Mouse (Mus musculus) embryonic facial prominence, embryonic 11.5 days (tissue): ENCODE measurements around the gene Vmn2r10. TPM values are rescaled to one million over a fixed set of nuclear protein-coding genes. Genes with fewer than 3 reads are reported as not detected.
"Not testable (repeated sequence)": the region's sequence is repeated elsewhere in the genome, so short reads cannot be mapped to it uniquely, and the experiment has no call there.

ENCODE experiments used
- ATAC-seq: fragments of 200-750 bp; cut with Nextera tagmentation; replicated peaks from 2 replicates; pipeline ENCODE4 v1.8.0; 2017; ENCODE audit warnings: low read depth; ENCODE audit not compliant: insufficient number of reproducible peaks, low FRiP score, low TSS enrichment
- DNase-seq: peaks from one replicate; pipeline ENCODE4 v3.0.0-alpha.2; 2015; ENCODE audit warnings: low spot score
- H3K27ac ChIP-seq: fragments of 300-500 bp; sonication (generic); replicated peaks from 2 replicates; pipeline ENCODE4 v1.5.1; 2014; ENCODE audit warnings: mild to moderate bottlenecking, low read depth, low read length, control low read depth
- H3K27me3 ChIP-seq: fragments of 300-500 bp; sonication (generic); 2 replicates; pipeline ENCODE4 v1.6.1; 2014; ENCODE audit warnings: mild to moderate bottlenecking, low read length, moderate library complexity, mixed read lengths; ENCODE audit not compliant: control insufficient read depth, insufficient read depth
- H3K36me3 ChIP-seq: fragments of 300-500 bp; sonication (generic); replicated peaks from 2 replicates; pipeline ENCODE4 v1.6.1; 2014; ENCODE audit warnings: low read depth, mild to moderate bottlenecking, low read length, moderate library complexity, mixed read lengths; ENCODE audit not compliant: control insufficient read depth, insufficient read depth
- H3K4me1 ChIP-seq: fragments of 300-500 bp; sonication (generic); 2 replicates; pipeline ENCODE4 v1.6.1; 2014; ENCODE audit warnings: low read length, mixed read lengths; ENCODE audit not compliant: control insufficient read depth, insufficient read depth
- H3K4me2 ChIP-seq: fragments of 300-500 bp; sonication (generic); 2 replicates; pipeline ENCODE4 v1.6.1; 2014; ENCODE audit warnings: low read depth, mild to moderate bottlenecking, control low read depth, low read length, moderate library complexity
- H3K4me3 ChIP-seq: fragments of 300-500 bp; sonication (generic); 2 replicates; pipeline ENCODE4 v1.5.1; 2014; ENCODE audit warnings: low read depth, low read length, control low read depth
- H3K9ac ChIP-seq: fragments of 300-500 bp; sonication (generic); replicated peaks from 2 replicates; pipeline ENCODE4 v1.6.1; 2014; ENCODE audit warnings: mild to moderate bottlenecking, control low read depth, low read length
- H3K9me3 ChIP-seq: fragments of 300-500 bp; sonication (generic); replicated peaks from 2 replicates; pipeline ENCODE4 v1.6.1; 2016; ENCODE audit warnings: mild to moderate bottlenecking, low read length, inconsistent platforms, mixed read lengths; ENCODE audit not compliant: control insufficient read depth
- WGBS: fragments of 180-500 bp; shearing (Covaris S2); extraction: QIAGEN DNeasy Blood & Tissue Kit; methylation state at CpG from one replicate; pipeline ENCODE4 v1.1.7; 2014; 5-methylcytosine and 5-hydroxymethylcytosine counted together
- polyA plus RNA-seq: library from polyadenylated mRNA; unstranded; fragments of >200 nt; fragmentation: Nextera tagmentation; extraction: Ambion mirVana; gene quantifications from 2 replicates; pipeline ENCODE4 v1.2.1, GENCODE M21; 2014

The Vmn2r10 gene
- polyA plus RNA-seq: not detected in 2 replicates

GRCm38 (mm10) chr5:109006427-109006826, at the start of gene Vmn2r10:
Gene Vmn2r10, minus strand, starts transcription at chr5:109006527.
- not testable (repeated sequence) for H3K4me3 ChIP-seq, ATAC-seq, H3K9me3 ChIP-seq, H3K27me3 ChIP-seq, H3K4me2 ChIP-seq, DNase-seq, H3K4me1 ChIP-seq, H3K9ac ChIP-seq, H3K27ac ChIP-seq, H3K36me3 ChIP-seq

DNA sequence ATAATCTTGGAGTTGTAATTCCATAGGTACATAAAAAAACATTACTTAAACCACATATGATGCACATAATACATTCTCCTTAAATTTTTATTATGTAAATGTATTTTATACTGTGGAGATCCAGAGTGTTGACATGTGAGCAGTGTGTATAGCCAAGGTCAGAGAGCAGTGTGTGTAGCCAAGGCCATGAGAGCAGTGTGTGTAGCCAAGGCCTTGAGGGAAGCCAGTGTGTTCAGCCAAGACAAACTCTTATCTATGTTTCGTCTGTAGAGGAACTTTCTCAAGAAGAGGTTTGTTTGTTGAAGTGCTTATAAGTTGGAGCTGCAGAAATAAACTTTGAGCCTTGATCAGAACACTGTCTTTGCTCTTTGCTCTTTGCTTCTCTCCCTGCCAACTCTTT, 49.0 kb upstream of the Vmn2r10 start:
- Histone ChIP-seq H3K9me3 (no peaks in the 10 kb centered on the region), H3K4me1 (no peaks in the 10 kb centered on the region), H3K36me3 (no peaks in the 10 kb centered on the region), H3K9ac (no peak overlapping the region), H3K27ac (no peak overlapping the region), H3K4me3 (no peak overlapping the region), H3K4me2 (no peak overlapping the region), H3K27me3 (no peaks in the 10 kb centered on the region)
- ATAC-seq (no peak), DNase-seq (no peak)
- 74% methylated on average over 1 of the region's 1 CpGs for WGBS

DNA sequence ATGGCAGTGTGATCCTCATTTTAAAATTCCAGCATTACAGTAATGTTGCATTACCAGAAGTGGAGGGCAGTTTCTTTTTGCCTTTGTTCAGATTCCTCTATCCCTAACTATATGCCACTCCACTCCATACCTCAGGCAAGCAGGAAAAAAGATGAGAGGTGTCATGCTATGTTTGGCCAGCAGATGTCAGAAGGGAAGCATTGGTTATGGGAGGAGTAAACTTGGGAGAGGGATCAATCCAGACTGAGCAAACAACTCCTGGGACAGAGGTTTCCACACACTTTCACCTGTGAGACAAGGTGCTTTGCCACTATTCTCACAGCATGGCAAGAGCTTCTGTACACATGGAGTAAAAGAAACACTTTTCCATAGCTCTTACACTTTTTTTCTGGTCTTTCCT, 26.3 kb upstream of the Vmn2r10 start:
- H3K36me3 ChIP-seq: no peaks in the 10 kb centered on the region
- H3K4me1 ChIP-seq: no peaks in the 10 kb centered on the region
- H3K27ac ChIP-seq: no peak overlapping the region
- no peaks in the 10 kb centered on the region for H3K27me3 ChIP-seq
- ATAC-seq: no peak
- no peak for DNase-seq
- H3K4me3 ChIP-seq: no peak overlapping the region
- no peaks in the 10 kb centered on the region for H3K9me3 ChIP-seq
- no peak overlapping the region for H3K4me2 ChIP-seq
- no peak overlapping the region for H3K9ac ChIP-seq

GRCm38 (mm10) chr5:108988924-108989323, 17.4 kb downstream of the Vmn2r10 start:
- H3K4me2 ChIP-seq: no peak overlapping the region
- no peak overlapping the region for H3K9ac ChIP-seq
- no peak for ATAC-seq
- H3K27me3 ChIP-seq: no peaks in the 10 kb centered on the region
- no peaks in the 10 kb centered on the region for H3K36me3 ChIP-seq
- no peak overlapping the region for H3K27ac ChIP-seq
- no peaks in the 10 kb centered on the region for H3K4me1 ChIP-seq
- DNase-seq: no peak
- H3K4me3 ChIP-seq: no peak overlapping the region
- 79% methylated on average over 3 of the region's 3 CpGs for WGBS
- H3K9me3 ChIP-seq: no peaks in the 10 kb centered on the region; the same call in 1 of the 2 replicates

Other genes with a start within 250 kb of the Vmn2r10 start
- 0.69 and 0.88 TPM in 2 replicates for gene Rnf212, start 231.5 kb downstream of the Vmn2r10 start, polyA plus RNA-seq
- gene Tmed11, start 211.2 kb downstream of the Vmn2r10 start, polyA plus RNA-seq: not detected in 2 replicates
- not detected in 2 replicates for gene Vmn2r8, start 197.7 kb downstream of the Vmn2r10 start, polyA plus RNA-seq
- gene Vmn2r9, start 153.9 kb downstream of the Vmn2r10 start, polyA plus RNA-seq: not detected in 2 replicates
- gene Vmn2r11, start 53.0 kb upstream of the Vmn2r10 start, polyA plus RNA-seq: not detected in 2 replicates
- not detected in 2 replicates for gene Vmn2r12, start 91.4 kb upstream of the Vmn2r10 start, polyA plus RNA-seq
- not detected in 2 replicates for gene Vmn2r13, start 185.7 kb upstream of the Vmn2r10 start, polyA plus RNA-seq
- not detected in 2 replicates for gene Vmn2r14, start 218.2 kb upstream of the Vmn2r10 start, polyA plus RNA-seq